Mouse (Mus musculus): Measurements from ENCODE around the gene Pafah1b1. TPM values are rescaled to one million over a fixed set of nuclear protein-coding genes. Genes with fewer than 3 reads are reported as not detected.

Gene Pafah1b1
- polyA plus RNA-seq, 1 experiment from 2014 or later: 67.2 TPM

GRCm38 (mm10) chr11:74721141-74721540, 3.3 kb downstream of the Pafah1b1 start:
- Histone ChIP-seq H3K4me2 (peak overlapping the region; percentile 33; the same call in 1 of the 2 replicates), H3K27ac (ENCODE audit: low read depth) (no peak overlapping the region), H3K4me1 (ENCODE audit: insufficient read depth) (0 out of 2 replicates have a peak, but pooled peaks cover 5% of the 10 kb centered on the region), H3K4me3 (ENCODE audit: low read depth, low read length) (no peak overlapping the region), H3K9me3 (ENCODE audit: low read depth, low read length) (no peaks in the 10 kb centered on the region), H3K27me3 (ENCODE audit: insufficient read depth, low read length) (no peaks in the 10 kb centered on the region), H3K36me3 (ENCODE audit: insufficient read depth) (no peaks in the 10 kb centered on the region), H3K9ac (no peak overlapping the region)
- DNase-seq (no peak), ATAC-seq (ENCODE audit: insufficient read depth) (no peak)
- TF ChIP-seq CTCF (IDR thresholded peaks at IDR 0.05; ENCODE audit: low read depth): no peak
- WGBS: 57% methylated on average over 2 of the region's 2 CpGs

DNA sequence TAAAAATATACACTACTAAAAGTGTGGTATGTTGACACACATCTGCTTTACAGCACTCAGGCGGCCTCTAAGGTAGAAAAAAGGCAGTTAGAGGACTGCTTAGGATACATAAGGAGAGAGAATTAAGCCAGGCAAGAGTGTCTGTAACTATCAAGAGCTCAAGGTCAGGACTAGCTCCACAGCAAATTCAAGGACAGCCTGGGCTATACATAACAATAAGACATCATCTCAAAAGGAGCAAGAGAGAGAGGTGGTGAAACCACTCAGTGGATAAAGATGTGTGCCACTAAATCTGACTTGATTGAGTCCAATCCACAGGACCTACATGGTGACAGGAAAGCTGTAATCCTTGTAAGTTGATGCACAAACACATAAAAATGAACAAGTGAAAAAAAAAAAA, 3.8 kb downstream of the Pafah1b1 start:
- H3K4me3 ChIP-seq (ENCODE audit: low read depth, low read length): no peak overlapping the region
- TF ChIP-seq CTCF (IDR thresholded peaks at IDR 0.05; ENCODE audit: low read depth): no peak
- H3K36me3 ChIP-seq (ENCODE audit: insufficient read depth): no peaks in the 10 kb centered on the region
- H3K4me2 ChIP-seq: no peak overlapping the region
- no peak overlapping the region for H3K9ac ChIP-seq
- H3K27ac ChIP-seq (ENCODE audit: low read depth): no peak overlapping the region
- no peaks in the 10 kb centered on the region for H3K9me3 ChIP-seq (ENCODE audit: low read depth, low read length)
- H3K27me3 ChIP-seq (ENCODE audit: insufficient read depth, low read length): no peaks in the 10 kb centered on the region
- WGBS: 66% methylated on average over 1 of the region's 1 CpGs
- DNase-seq (no peak), ATAC-seq (ENCODE audit: insufficient read depth) (no peak)
- H3K4me1 ChIP-seq (ENCODE audit: insufficient read depth): 0 out of 2 replicates have a peak, but pooled peaks cover 5% of the 10 kb centered on the region

DNA sequence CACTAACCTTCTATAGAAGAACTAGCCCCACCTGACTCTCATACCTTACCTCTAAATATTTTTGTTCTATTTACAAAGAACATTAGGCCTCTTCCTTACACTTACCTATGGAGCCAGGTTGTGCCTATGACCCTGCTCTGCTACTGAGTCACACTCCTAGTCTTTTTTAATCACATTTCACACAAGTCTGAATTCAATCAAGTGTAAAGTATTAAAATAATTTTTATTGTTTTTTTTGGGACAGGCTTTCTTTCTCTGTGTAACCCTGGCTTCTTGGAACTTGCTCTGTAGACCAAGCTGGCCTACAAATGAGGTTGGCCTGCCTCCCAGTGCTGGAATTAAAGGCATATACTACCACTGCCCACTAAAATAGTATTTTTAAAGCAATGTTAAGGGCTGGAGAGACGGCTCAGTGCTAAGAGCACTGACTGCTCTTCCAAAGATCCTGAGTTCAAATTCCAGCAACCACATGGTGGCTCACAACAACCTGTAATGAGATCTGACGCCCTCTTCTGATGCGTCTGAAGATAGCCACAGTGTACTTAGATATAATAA, 8.4 kb downstream of the Pafah1b1 start:
- no peak for TF ChIP-seq CTCF (IDR thresholded peaks at IDR 0.05; ENCODE audit: low read depth)
- Histone ChIP-seq H3K27ac (ENCODE audit: low read depth) (no peak overlapping the region), H3K9ac (no peak overlapping the region), H3K9me3 (ENCODE audit: low read depth, low read length) (no peaks in the 10 kb centered on the region), H3K4me2 (no peak overlapping the region), H3K4me1 (ENCODE audit: insufficient read depth) (0 out of 2 replicates have a peak, but pooled peaks cover 3% of the 10 kb centered on the region), H3K27me3 (ENCODE audit: insufficient read depth, low read length) (no peaks in the 10 kb centered on the region), H3K36me3 (ENCODE audit: insufficient read depth) (peaks cover 7% of the 10 kb centered on the region; the same call in 1 of the 2 replicates), H3K4me3 (ENCODE audit: low read depth, low read length) (no peak overlapping the region)
- DNase-seq: no peak
- no peak for ATAC-seq (ENCODE audit: insufficient read depth)
- WGBS: 75% methylated on average over 3 of the region's 3 CpGs

DNA sequence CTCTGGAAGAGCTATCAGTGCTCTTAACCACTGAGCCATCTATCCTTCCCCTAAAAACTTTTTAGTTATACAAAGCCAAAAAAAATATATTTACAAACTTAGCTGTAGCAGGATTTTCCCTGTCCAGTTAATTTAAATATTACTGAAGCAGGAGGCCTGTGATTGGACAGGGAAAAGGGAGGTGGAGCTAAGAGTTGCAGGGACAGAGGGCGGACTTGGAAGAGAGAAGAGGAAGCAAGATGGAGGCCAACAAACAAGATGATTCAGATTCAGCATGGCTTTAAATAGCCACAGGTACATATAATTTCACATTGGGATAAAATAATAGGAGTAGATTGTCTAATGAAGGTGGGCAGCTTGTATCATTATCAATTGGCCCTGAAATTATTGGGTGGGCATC, 13.8 kb downstream of the Pafah1b1 start:
- WGBS: 90% methylated on average over 1 of the region's 1 CpGs
- Histone ChIP-seq H3K4me3 (ENCODE audit: low read depth, low read length) (no peak overlapping the region), H3K4me2 (no peak overlapping the region), H3K36me3 (ENCODE audit: insufficient read depth) (peaks cover 7% of the 10 kb centered on the region; the same call in 1 of the 2 replicates), H3K9me3 (ENCODE audit: low read depth, low read length) (no peaks in the 10 kb centered on the region), H3K4me1 (ENCODE audit: insufficient read depth) (no peaks in the 10 kb centered on the region), H3K27ac (ENCODE audit: low read depth) (no peak overlapping the region), H3K9ac (no peak overlapping the region), H3K27me3 (ENCODE audit: insufficient read depth, low read length) (no peaks in the 10 kb centered on the region)
- ATAC-seq (ENCODE audit: insufficient read depth) (no peak), DNase-seq (no peak)
- TF ChIP-seq CTCF (IDR thresholded peaks at IDR 0.05; ENCODE audit: low read depth): no peak

DNA sequence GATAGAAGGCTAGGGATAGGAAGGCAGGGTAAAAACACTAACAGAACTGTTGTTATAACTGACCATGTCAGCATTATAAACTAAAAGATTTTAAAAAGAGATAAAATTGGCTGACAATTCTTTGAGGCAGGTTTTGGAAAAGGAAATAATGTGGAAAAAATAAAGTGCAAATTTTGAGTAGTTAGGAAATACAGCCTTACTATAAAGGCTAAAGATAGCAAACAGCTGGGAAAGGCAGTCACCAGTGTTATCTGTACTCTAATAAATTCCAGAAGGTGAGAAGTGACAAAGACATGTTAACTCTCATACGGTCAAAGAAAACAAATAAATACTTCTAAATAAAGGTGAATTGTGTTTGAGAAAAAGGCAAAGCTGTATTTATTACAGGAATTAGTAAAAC, 15.7 kb downstream of the Pafah1b1 start:
- no peak for ATAC-seq (ENCODE audit: insufficient read depth)
- H3K9ac ChIP-seq: no peak overlapping the region
- H3K27ac ChIP-seq (ENCODE audit: low read depth): no peak overlapping the region
- no peaks in the 10 kb centered on the region for H3K9me3 ChIP-seq (ENCODE audit: low read depth, low read length)
- H3K4me3 ChIP-seq (ENCODE audit: low read depth, low read length): no peak overlapping the region
- 29% methylated on average over 1 of the region's 1 CpGs for WGBS
- H3K4me1 ChIP-seq (ENCODE audit: insufficient read depth): no peaks in the 10 kb centered on the region
- no peak for DNase-seq
- no peak for TF ChIP-seq CTCF (IDR thresholded peaks at IDR 0.05; ENCODE audit: low read depth)
- peaks cover 7% of the 10 kb centered on the region; the same call in 1 of the 2 replicates for H3K36me3 ChIP-seq (ENCODE audit: insufficient read depth)
- no peak overlapping the region for H3K4me2 ChIP-seq
- no peaks in the 10 kb centered on the region for H3K27me3 ChIP-seq (ENCODE audit: insufficient read depth, low read length)

GRCm38 (mm10) chr11:74704068-74704467, 20.4 kb downstream of the Pafah1b1 start:
- H3K27ac ChIP-seq (ENCODE audit: low read depth): no peak overlapping the region
- H3K9ac ChIP-seq: no peak overlapping the region
- H3K27me3 ChIP-seq (ENCODE audit: insufficient read depth, low read length): no peaks in the 10 kb centered on the region
- DNase-seq (no peak), ATAC-seq (ENCODE audit: insufficient read depth) (no peak)
- peaks cover 1% of the 10 kb centered on the region for H3K36me3 ChIP-seq (ENCODE audit: insufficient read depth)
- H3K4me3 ChIP-seq (ENCODE audit: low read depth, low read length): no peak overlapping the region
- no peaks in the 10 kb centered on the region for H3K4me1 ChIP-seq (ENCODE audit: insufficient read depth)
- H3K9me3 ChIP-seq (ENCODE audit: low read depth, low read length): no peaks in the 10 kb centered on the region
- WGBS: 84% methylated on average over 2 of the region's 2 CpGs
- no peak for TF ChIP-seq CTCF (IDR thresholded peaks at IDR 0.05; ENCODE audit: low read depth)
- H3K4me2 ChIP-seq: no peak overlapping the region

DNA sequence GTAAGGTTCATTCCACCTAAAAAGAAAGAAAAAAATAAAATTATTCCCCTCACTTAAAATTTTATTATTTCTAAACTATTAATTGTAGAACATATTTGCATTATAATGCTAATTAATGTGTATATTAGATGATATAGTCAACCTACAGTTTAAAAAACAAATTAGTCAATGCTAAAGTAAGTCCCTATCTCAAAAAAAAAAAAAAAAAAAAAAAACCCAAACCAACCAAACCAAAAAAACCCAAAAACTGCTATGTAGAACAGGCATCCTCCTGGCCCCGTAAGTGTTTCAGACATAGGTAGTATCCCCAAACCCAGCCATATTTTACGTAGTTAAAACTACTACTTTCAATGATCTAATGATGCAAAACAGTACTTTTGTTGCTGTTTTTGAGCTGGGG, 25.0 kb downstream of the Pafah1b1 start:
- WGBS: 91% methylated on average over 2 of the region's 2 CpGs
- DNase-seq: no peak
- no peak overlapping the region for H3K4me2 ChIP-seq
- no peaks in the 10 kb centered on the region for H3K27me3 ChIP-seq (ENCODE audit: insufficient read depth, low read length)
- H3K9me3 ChIP-seq (ENCODE audit: low read depth, low read length): no peaks in the 10 kb centered on the region
- peaks cover 36% of the 10 kb centered on the region for H3K36me3 ChIP-seq (ENCODE audit: insufficient read depth)
- no peak overlapping the region for H3K9ac ChIP-seq
- no peak for ATAC-seq (ENCODE audit: insufficient read depth)
- no peak overlapping the region for H3K27ac ChIP-seq (ENCODE audit: low read depth)
- H3K4me1 ChIP-seq (ENCODE audit: insufficient read depth): no peaks in the 10 kb centered on the region
- TF ChIP-seq CTCF (IDR thresholded peaks at IDR 0.05; ENCODE audit: low read depth): no peak
- H3K4me3 ChIP-seq (ENCODE audit: low read depth, low read length): no peak overlapping the region

Measured in lung, embryonic 14.5 days (tissue).